Mouse (Mus musculus) cortical plate, adult 2 months (tissue): ENCODE measurements around the gene Fpgs. TPM values are rescaled to one million over a fixed set of nuclear protein-coding genes. Genes with fewer than 3 reads are reported as not detected.
A peak's percentile ranks its signal among the peaks of the same experiment; 100 is the strongest.

Source experiments
- H3K27ac ChIP-seq: fragments of 200-500 bp; 2 replicates; pipeline ENCODE4 v1.5.1; 2012; ENCODE audit warnings: low read length, control low read depth, inconsistent platforms; ENCODE audit not compliant: insufficient read depth
- H3K4me1 ChIP-seq: fragments of 200-500 bp; 2 replicates; pipeline ENCODE4 v1.6.1; 2011; ENCODE audit warnings: low read length; ENCODE audit not compliant: control insufficient read depth, insufficient read depth
- H3K4me3 ChIP-seq: fragments of 200-500 bp; 2 replicates; pipeline ENCODE4 v1.5.1; 2011; ENCODE audit warnings: mild to moderate bottlenecking, low read length, control low read depth; ENCODE audit not compliant: insufficient read depth
- CTCF ChIP-seq: fragments of 200-500 bp; IDR thresholded peaks from 2 replicates; pipeline ENCODE4 v1.5.1; 2011; ENCODE audit warnings: mild to moderate bottlenecking, control low read depth, low read length; ENCODE audit not compliant: insufficient read depth; ENCODE audit errors: extremely low read depth
- POLR2A ChIP-seq: fragments of 200-500 bp; IDR thresholded peaks from 2 replicates; pipeline ENCODE4 v1.6.1; 2011; ENCODE audit warnings: mild to moderate bottlenecking, low read length, control low read depth; ENCODE audit not compliant: insufficient read depth; ENCODE audit errors: extremely low read depth
- polyA plus RNA-seq: library from polyadenylated mRNA; depleted of rRNA; stranded (reverse); fragments of >200 nt; gene quantifications from 2 replicates; pipeline ENCODE4 v1.2.3, GENCODE M21; 2012

Fpgs gene
- polyA plus RNA-seq, 1 experiment: 16.4 TPM

DNA sequence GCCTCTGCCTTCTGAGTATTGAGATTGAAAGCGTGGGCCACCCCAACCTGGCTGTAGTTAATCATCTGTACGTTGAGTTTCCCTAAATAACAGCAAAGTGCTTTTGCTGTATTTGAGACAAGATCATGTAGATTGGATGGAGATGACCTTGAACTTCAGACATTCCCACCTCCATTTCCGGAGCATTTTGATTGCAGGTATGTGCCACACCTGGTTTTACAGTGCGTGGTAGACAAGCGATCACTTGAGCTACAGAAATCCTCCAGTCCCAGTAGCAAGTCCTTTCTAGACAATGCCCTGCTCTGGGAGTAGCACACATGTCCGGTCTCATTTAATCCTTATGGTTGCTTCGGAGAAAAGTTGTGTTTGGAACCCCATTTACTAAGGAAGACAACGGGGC lies 899 bp downstream of the Fpgs start:
- no peak overlapping the region for H3K27ac ChIP-seq
- no peak overlapping the region for H3K4me3 ChIP-seq
- H3K4me1 ChIP-seq: no peaks in the 10 kb centered on the region
- TF ChIP-seq POLR2A: no peak
- TF ChIP-seq CTCF: no peak

DNA sequence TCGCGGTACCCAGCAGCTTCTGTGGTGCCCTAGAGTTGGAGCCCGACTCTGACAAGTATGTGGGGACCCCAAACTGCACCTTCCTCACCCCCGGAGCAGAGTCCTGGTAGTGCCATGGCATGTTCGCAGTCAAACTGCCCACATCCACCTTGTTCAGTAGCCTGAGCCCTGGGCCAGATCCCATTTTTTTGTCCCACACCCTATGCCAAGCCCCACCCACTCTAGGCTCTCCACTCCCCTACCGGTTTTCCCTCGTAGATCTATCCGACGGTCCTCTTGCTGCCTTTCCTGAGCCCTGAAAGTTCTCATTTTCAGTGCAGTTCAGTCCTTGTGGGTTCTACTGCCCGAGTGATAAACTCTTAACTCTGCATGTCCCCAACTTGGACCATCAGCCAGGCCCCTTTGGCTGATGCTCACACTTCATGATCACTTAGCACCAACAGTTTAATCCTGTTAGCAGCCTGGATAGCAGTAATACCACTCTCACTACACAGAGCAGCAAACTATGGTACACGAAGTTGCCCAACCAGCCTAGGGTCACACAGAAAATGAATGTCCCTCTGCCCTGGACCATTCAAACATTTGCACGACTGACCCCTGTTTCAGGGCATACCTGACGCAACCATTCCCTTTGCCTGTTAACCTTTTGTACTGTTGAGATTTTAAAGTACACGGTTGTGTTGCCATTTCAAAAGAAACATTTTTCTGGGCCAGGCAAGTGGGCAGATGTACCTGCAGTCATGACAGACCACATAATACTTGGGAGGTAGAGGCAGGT lies 2.8 kb downstream of the Fpgs start:
- Histone ChIP-seq H3K4me3 (no peak overlapping the region), H3K27ac (no peak overlapping the region), H3K4me1 (no peaks in the 10 kb centered on the region)
- TF ChIP-seq CTCF (no peak), POLR2A (no peak)

DNA sequence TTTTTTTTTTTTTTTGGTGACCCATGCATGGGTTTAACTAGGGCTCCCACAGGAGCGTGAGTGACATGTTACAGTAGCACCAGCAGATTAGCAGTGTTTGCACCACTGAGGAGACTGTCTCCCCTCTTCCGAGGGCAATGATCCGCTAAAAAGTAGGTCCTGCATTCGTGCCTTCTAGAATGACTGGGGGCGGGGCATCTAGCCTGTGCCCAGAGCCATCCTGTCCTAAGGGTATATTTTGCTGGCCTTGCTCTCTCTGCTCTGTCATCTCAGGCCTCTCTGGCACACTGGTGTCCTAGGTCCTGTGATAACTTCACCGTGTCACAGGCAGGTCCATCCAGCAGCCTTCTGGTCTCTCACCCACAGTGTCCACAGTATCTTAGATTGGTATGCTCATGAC lies 4.3 kb downstream of the Fpgs start:
- no peak overlapping the region for H3K27ac ChIP-seq
- H3K4me1 ChIP-seq: no peaks in the 10 kb centered on the region
- H3K4me3 ChIP-seq: no peak overlapping the region
- TF ChIP-seq POLR2A (no peak), CTCF (no peak)

DNA sequence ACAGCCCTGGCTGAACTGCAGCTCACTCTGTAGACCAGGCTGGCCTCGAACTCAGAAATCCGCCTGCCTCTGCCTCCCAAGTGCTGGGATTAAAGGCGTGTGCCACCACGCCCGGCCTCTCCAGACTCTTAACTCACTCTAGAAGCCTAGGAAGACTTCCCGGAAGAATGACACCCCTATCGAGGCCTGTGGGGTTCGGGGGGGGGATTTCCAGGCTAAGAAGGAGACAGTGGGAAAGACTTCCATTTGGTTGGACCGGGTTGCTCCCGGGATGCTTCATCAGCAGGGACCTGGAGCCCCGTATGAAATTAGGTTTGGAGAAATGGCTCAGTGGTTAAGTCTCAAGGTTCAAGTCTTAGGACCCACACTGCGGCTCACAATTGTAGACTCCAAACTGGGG lies 9.3 kb downstream of the Fpgs start:
- peak overlapping the region; percentile 65; the same call in 1 of the 2 replicates for H3K4me3 ChIP-seq
- H3K4me1 ChIP-seq: peaks cover 2% of the 10 kb centered on the region; the same call in 1 of the 2 replicates
- H3K27ac ChIP-seq: no peak overlapping the region
- TF ChIP-seq POLR2A (no peak), CTCF (no peak)

DNA sequence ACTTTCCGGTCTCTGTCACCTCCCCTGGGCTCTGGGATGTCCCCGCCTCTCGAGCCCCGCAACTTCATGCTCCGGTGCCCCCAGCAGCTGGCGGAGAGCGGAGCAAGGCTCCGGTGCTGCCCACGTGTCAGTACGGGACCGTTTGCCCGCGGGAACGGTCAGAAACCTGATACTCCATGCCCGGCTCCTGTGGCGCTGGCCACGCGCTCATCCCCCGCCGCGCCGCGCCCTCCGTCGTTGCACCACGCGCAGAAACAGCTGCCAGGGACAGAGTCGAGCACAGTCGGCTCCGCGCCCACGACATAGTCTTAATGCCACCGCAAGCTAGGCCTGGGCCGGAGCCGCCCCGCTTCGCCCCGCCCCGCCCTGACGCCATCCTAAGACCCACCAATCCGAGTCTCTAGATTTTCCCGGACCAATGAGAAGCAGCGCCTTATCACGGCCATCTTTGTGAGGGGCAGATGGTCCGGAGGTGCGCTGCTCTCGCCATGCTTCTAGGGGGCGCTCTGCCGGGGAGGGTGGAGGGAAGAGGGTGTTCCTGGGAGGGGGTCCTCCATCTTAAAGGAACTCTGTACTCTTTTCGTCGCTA lies 10.0 kb downstream of the Fpgs start:
- Histone ChIP-seq H3K27ac (no peak overlapping the region), H3K4me1 (peaks cover 2% of the 10 kb centered on the region; the same call in 1 of the 2 replicates), H3K4me3 (peak overlapping the region; percentile 65)
- peak; percentile 65 for TF ChIP-seq CTCF
- TF ChIP-seq POLR2A: peak; percentile 74

DNA sequence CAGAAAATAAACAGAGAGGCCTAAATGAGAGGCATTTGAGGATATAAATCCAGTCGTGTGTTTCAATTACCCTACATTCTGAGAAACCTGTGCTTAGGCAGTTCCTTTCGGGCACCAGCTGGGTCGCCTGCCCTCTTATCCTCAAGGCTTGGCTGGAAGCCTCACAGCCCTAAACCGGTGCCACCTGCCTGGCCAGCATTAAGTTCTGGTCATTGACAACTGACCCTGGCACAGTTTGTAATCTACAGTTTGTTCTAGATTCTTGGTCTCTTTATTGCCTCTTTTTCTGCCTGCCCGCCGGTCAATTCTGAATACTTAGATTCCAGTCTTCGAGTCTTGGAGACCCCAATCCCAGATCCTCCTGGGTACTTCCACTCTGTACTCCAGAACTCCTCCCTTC lies 10.7 kb downstream of the Fpgs start:
- H3K27ac ChIP-seq: no peak overlapping the region
- peak overlapping the region; percentile 65 for H3K4me3 ChIP-seq
- H3K4me1 ChIP-seq: peaks cover 2% of the 10 kb centered on the region; the same call in 1 of the 2 replicates
- TF ChIP-seq CTCF (no peak), POLR2A (no peak)

DNA sequence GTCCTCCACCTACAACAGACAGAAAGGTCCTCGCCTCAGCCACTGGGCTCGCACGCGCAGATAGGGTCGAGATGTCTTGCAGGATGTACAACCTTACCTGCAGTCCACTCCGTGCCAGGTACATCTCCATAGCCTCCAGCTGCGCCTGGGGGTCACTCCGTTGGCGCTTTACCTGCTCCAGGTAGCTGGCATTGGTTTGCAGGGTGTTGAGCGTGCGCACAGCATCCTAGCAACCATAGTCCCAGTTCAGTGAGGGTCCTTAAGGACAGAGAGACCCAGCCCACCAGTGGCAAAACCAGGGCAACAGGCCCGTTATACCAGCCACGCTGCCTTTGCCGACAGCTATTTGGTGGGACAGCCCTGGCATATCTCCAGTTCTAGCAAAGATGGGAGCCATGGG lies 11.4 kb downstream of the Fpgs start:
- Histone ChIP-seq H3K4me1 (peaks cover 2% of the 10 kb centered on the region; the same call in 1 of the 2 replicates), H3K27ac (no peak overlapping the region), H3K4me3 (no peak overlapping the region)
- TF ChIP-seq CTCF (no peak), POLR2A (no peak)

DNA sequence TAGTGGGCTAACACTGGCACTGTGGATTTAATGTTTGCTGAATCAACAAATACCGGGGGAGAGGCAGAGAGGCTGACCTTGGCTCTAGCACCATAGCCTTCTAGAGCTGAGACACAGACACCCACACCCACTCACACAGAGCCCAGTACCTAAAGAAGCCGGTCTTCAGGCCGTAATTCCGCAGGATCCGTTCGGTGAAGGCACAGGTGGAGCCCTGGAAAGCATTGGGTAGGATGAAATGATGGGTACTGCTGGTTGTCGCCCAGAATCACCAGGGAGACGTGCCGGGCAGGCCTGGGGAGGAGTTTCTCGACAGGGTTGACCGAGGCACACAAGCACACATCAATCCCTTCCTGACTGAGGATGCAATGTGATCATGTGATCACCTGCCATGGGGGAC lies 12.9 kb downstream of the Fpgs start:
- H3K27ac ChIP-seq: no peak overlapping the region
- H3K4me3 ChIP-seq: no peak overlapping the region
- H3K4me1 ChIP-seq: peaks cover 2% of the 10 kb centered on the region; the same call in 1 of the 2 replicates
- TF ChIP-seq POLR2A (no peak), CTCF (no peak)

DNA sequence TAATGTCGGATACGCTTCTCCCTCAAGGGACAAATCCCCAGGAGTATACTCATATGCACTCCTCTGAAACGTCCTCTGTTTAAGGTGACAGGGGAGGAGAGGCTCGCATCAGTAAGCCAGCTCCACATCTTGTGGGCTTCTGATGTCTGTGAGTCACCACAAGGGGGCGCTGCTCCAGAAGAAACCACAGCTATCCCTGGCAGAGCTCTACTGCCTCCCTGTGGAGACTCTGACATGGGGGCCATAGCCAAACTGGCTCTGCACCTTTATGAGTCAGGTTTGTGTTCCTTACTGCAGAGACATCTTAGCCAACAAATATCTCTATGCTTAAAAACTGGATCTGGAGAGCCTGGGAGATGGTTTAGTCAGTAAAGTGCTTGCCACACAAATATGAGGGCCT lies 14.5 kb downstream of the Fpgs start:
- H3K27ac ChIP-seq: no peak overlapping the region
- peak; percentile 100 for TF ChIP-seq CTCF
- TF ChIP-seq POLR2A: no peak

DNA sequence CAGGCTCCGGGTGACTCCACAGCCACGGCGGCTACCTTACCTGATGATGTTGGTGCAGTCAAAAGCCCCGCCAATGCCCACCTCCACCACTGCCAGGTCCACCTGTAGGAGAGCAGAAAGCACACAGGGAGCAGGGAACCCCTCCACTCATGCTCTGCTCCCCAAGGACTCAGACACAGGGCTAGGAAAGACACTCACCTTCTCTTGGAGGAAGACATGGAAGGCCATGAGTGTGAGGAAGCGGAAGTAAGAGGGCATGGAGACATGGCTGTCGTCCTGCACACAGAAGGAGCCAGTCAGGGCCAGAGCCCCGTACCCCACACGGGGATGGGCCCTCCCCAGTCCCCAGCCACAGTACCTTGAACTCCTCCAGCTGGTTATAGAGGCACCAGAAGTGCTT lies 16.4 kb downstream of the Fpgs start:
- Histone ChIP-seq H3K4me3 (no peak overlapping the region), H3K4me1 (no peaks in the 10 kb centered on the region)
- TF ChIP-seq CTCF: no peak
- TF ChIP-seq POLR2A: no peak

More for the DNA sequence above, 14.5 kb downstream of the Fpgs start:
- Histone ChIP-seq H3K4me3 (no peak overlapping the region), H3K4me1 (peaks cover 2% of the 10 kb centered on the region; the same call in 1 of the 2 replicates)

More for the DNA sequence above, 16.4 kb downstream of the Fpgs start:
- H3K27ac ChIP-seq: no peak overlapping the region
